ENCODE assay signal across 22 mouse cellular contexts in genomic region chr6:40634640-40635071, GRCm38 (mm10). TPM values are rescaled to one million over a fixed set of nuclear protein-coding genes. Genes with fewer than 3 reads are reported as not detected.
DNase-seq lines count a peak whose midpoint lies in the region; ATAC-seq and TF ChIP-seq lines count a peak whose summit lies in the region.
"Had no signal": no experiment of that assay in that cellular context is flagged by ENCODE, and none has a peak within 500 bp of the region (broad histone marks: within the 10 kb centered on the region; RNA-seq: fewer than 3 reads in every experiment).

No protein-coding gene starts in this region.

- TF ChIP-seq POLR2A in cerebellum, adult 2 months (IDR thresholded peaks at IDR 0.05; ENCODE audit: borderline replicate concordance, insufficient read depth, low read length) = no peak

- no peak overlapping the region for H3K4me3 ChIP-seq in forebrain, embryonic 16.5 days (replicated peaks; ENCODE audit: low read length)
- no peak overlapping the region for H3K4me3 ChIP-seq in forebrain, embryonic 12.5 days (replicated peaks)
- H3K4me3 ChIP-seq in intestine, embryonic 16.5 days (ENCODE audit: low read length) = peak overlapping the region; percentile 45
- no peak overlapping the region for H3K4me3 ChIP-seq in kidney, embryonic 16.5 days (ENCODE audit: low read length)
- no peak overlapping the region for H3K4me3 ChIP-seq in cerebellum, adult 2 months (replicated peaks; ENCODE audit: insufficient read depth, low read depth, low read length)
- H3K4me3 ChIP-seq: heart, embryonic 15.5 days; hindbrain, embryonic 13.5 days had no signal

- no peak overlapping the region for H3K4me2 ChIP-seq in forebrain, embryonic 16.5 days (ENCODE audit: low read length)
- no peak overlapping the region for H3K4me2 ChIP-seq in forebrain, embryonic 12.5 days
- peak overlapping the region; percentile 47 for H3K4me2 ChIP-seq in intestine, embryonic 16.5 days (ENCODE audit: low read depth, low read length)
- H3K4me2 ChIP-seq in kidney, embryonic 16.5 days (replicated peaks; ENCODE audit: low read depth, low read length) = no peak overlapping the region
- H3K4me2 ChIP-seq: heart, embryonic 15.5 days; hindbrain, embryonic 13.5 days; lung, embryonic 14.5 days had no signal

- peak; percentile 5 for DNase-seq in mesoderm, embryonic 11.5 days (ENCODE audit: low read depth, low spot score)
- no peak for DNase-seq in cerebellum, adult 2 months
- no peak for DNase-seq in cerebellum, adult 8-10 months
- DNase-seq: B cell, adult 2 months; cerebellum, adult 18-20 months; lung, embryonic 14.5 days; thymus, postnatal 36 days had no signal

- no peaks in the 10 kb centered on the region for H3K27me3 ChIP-seq in forebrain, embryonic 16.5 days (replicated peaks; ENCODE audit: control insufficient read depth, insufficient read depth, low read length)
- H3K27me3 ChIP-seq in forebrain, embryonic 12.5 days = no peaks in the 10 kb centered on the region
- no peaks in the 10 kb centered on the region for H3K27me3 ChIP-seq in intestine, embryonic 16.5 days (replicated peaks; ENCODE audit: control insufficient read depth, insufficient read depth, low read length)
- H3K27me3 ChIP-seq in kidney, embryonic 16.5 days (ENCODE audit: insufficient read depth, low read length) = no peaks in the 10 kb centered on the region
- H3K27me3 ChIP-seq in cerebellum, adult 2 months (ENCODE audit: control insufficient read depth, insufficient read depth, low read length) = no peaks in the 10 kb centered on the region
- H3K27me3 ChIP-seq: heart, embryonic 15.5 days; hindbrain, embryonic 13.5 days had no signal

- TF ChIP-seq CTCF in cerebellum, adult 2 months (IDR thresholded peaks at IDR 0.05; ENCODE audit: borderline replicate concordance, insufficient read depth, low read depth, low read length) = no peak

- 42% methylated on average over 1 of the region's 1 CpGs for WGBS in forebrain, embryonic 16.5 days
- 50% methylated on average over 1 of the region's 1 CpGs for WGBS in forebrain, embryonic 12.5 days
- WGBS in intestine, embryonic 16.5 days = 63% methylated on average over 1 of the region's 1 CpGs
- 69% methylated on average over 1 of the region's 1 CpGs for WGBS in kidney, embryonic 16.5 days
- 84% methylated on average over 1 of the region's 1 CpGs for WGBS in cerebellum, adult 2 months

- no peaks in the 10 kb centered on the region for H3K9me3 ChIP-seq in forebrain, embryonic 16.5 days (ENCODE audit: control insufficient read depth, low read length)
- no peaks in the 10 kb centered on the region for H3K9me3 ChIP-seq in forebrain, embryonic 12.5 days
- H3K9me3 ChIP-seq in intestine, embryonic 16.5 days (ENCODE audit: control insufficient read depth, low read length) = no peaks in the 10 kb centered on the region
- H3K9me3 ChIP-seq in kidney, embryonic 16.5 days (ENCODE audit: low read length) = no peaks in the 10 kb centered on the region
- H3K9me3 ChIP-seq: heart, embryonic 15.5 days; hindbrain, embryonic 13.5 days had no signal

- no peaks in the 10 kb centered on the region for H3K36me3 ChIP-seq in forebrain, embryonic 16.5 days (ENCODE audit: control insufficient read depth, insufficient read depth)
- no peaks in the 10 kb centered on the region for H3K36me3 ChIP-seq in forebrain, embryonic 12.5 days (replicated peaks)
- H3K36me3 ChIP-seq in intestine, embryonic 16.5 days (ENCODE audit: control insufficient read depth, insufficient read depth, low read length) = no peaks in the 10 kb centered on the region
- no peaks in the 10 kb centered on the region for H3K36me3 ChIP-seq in kidney, embryonic 16.5 days (ENCODE audit: insufficient read depth, low read length)
- H3K36me3 ChIP-seq: heart, embryonic 15.5 days; hindbrain, embryonic 13.5 days had no signal

- ATAC-seq in forebrain, embryonic 16.5 days = peak; percentile 36; the same call in 1 of the 2 replicates
- ATAC-seq in forebrain, embryonic 12.5 days (ENCODE audit: low FRiP score) = no peak
- ATAC-seq in intestine, embryonic 16.5 days = peak; percentile 80
- ATAC-seq in kidney, embryonic 16.5 days (ENCODE audit: low FRiP score, low TSS enrichment) = peak; percentile 73; the same call in 1 of the 2 replicates
- no peak for ATAC-seq in megakaryocyte progenitor cell, adult 5-6 weeks (replicated peaks; ENCODE audit: poor library complexity)
- ATAC-seq: midbrain, embryonic 16.5 days had no signal

- H3K4me1 ChIP-seq in forebrain, embryonic 16.5 days (replicated peaks; ENCODE audit: control insufficient read depth, insufficient read depth, low read length) = no peaks in the 10 kb centered on the region; the same call in 1 of the 2 replicates
- H3K4me1 ChIP-seq in forebrain, embryonic 12.5 days = no peaks in the 10 kb centered on the region
- no peaks in the 10 kb centered on the region for H3K4me1 ChIP-seq in intestine, embryonic 16.5 days (ENCODE audit: control insufficient read depth, insufficient read depth, low read length)
- no peaks in the 10 kb centered on the region for H3K4me1 ChIP-seq in kidney, embryonic 16.5 days (ENCODE audit: insufficient read depth, low read length)
- no peaks in the 10 kb centered on the region for H3K4me1 ChIP-seq in cerebellum, adult 2 months (ENCODE audit: control insufficient read depth, insufficient read depth, low read length)
- H3K4me1 ChIP-seq: heart, embryonic 15.5 days had no signal

- no peak overlapping the region for H3K27ac ChIP-seq in forebrain, embryonic 16.5 days (ENCODE audit: low read length)
- H3K27ac ChIP-seq in forebrain, embryonic 12.5 days = no peak overlapping the region
- peak overlapping the region; percentile 85 for H3K27ac ChIP-seq in intestine, embryonic 16.5 days (ENCODE audit: low read length)
- no peak overlapping the region for H3K27ac ChIP-seq in kidney, embryonic 16.5 days (ENCODE audit: low read length)
- no peak overlapping the region for H3K27ac ChIP-seq in cerebellum, adult 2 months (ENCODE audit: insufficient read depth, low read length)
- H3K27ac ChIP-seq: heart, embryonic 15.5 days; hindbrain, embryonic 13.5 days; macrophage had no signal

- no peak overlapping the region for H3K9ac ChIP-seq in forebrain, embryonic 16.5 days (replicated peaks; ENCODE audit: low read depth, low read length)
- no peak overlapping the region for H3K9ac ChIP-seq in forebrain, embryonic 12.5 days
- peak overlapping the region; percentile 54 for H3K9ac ChIP-seq in intestine, embryonic 16.5 days (ENCODE audit: low read depth, low read length)
- no peak overlapping the region for H3K9ac ChIP-seq in kidney, embryonic 16.5 days (replicated peaks; ENCODE audit: low read length)
- H3K9ac ChIP-seq: heart, embryonic 15.5 days; hindbrain, embryonic 13.5 days; lung, embryonic 14.5 days had no signal

RNA-seq across cellular contexts. Expression of gene Mgam, which starts 6.0 kb away (rescaled TPM):
- 0.05 TPM in 1 of 2 replicates, not detected in the other for polyA plus RNA-seq in forebrain, embryonic 16.5 days (2015; fragmentation: Nextera tagmentation; extraction: Ambion mirVana)
- polyA plus RNA-seq in forebrain, embryonic 12.5 days (2016; fragmentation: Nextera tagmentation; extraction: Ambion mirVana) = 0.03 TPM in 1 of 2 replicates, not detected in the other
- 35.4 and 46.0 TPM in 2 replicates for polyA plus RNA-seq in intestine, embryonic 16.5 days (2015; fragmentation: Nextera tagmentation; extraction: Ambion mirVana)
- 0.80 and 1.2 TPM in 2 replicates for polyA plus RNA-seq in kidney, embryonic 16.5 days (2015; fragmentation: Nextera tagmentation; extraction: Ambion mirVana)
- polyA plus RNA-seq in cerebellum, adult 2 months (2012; rRNA removed) = 0.08 TPM in 2 replicates
- total RNA-seq in megakaryocyte progenitor cell, adult 5-6 weeks (2015) = 35.6 and 43.9 TPM in 2 replicates
- 55.5 and 85.3 TPM in 2 replicates for total RNA-seq in megakaryocyte progenitor cell, adult 5-6 weeks (2017)
- total RNA-seq: layer of hippocampus, adult 18-20 months; left cerebral cortex, adult 18-20 months had no signal
- polyA plus RNA-seq: embryonic facial prominence, embryonic 11.5 days; limb, embryonic 11.5 days; midbrain, embryonic 16.5 days had no signal

RNA-seq across cellular contexts. Expression of gene Tas2r138, which starts 21.5 kb away (rescaled TPM):
- not detected in 2 replicates for polyA plus RNA-seq in forebrain, embryonic 16.5 days (2015; fragmentation: Nextera tagmentation; extraction: Ambion mirVana)
- polyA plus RNA-seq in forebrain, embryonic 12.5 days (2016; fragmentation: Nextera tagmentation; extraction: Ambion mirVana) = not detected in 2 replicates
- polyA plus RNA-seq in intestine, embryonic 16.5 days (2015; fragmentation: Nextera tagmentation; extraction: Ambion mirVana) = not detected in 2 replicates
- polyA plus RNA-seq in kidney, embryonic 16.5 days (2015; fragmentation: Nextera tagmentation; extraction: Ambion mirVana) = not detected in 2 replicates
- not detected in 2 replicates for polyA plus RNA-seq in cerebellum, adult 2 months (2012; rRNA removed)
- not detected in 2 replicates for total RNA-seq in megakaryocyte progenitor cell, adult 5-6 weeks (2015)
- not detected in 2 replicates for total RNA-seq in megakaryocyte progenitor cell, adult 5-6 weeks (2017)
- total RNA-seq: granulocyte monocyte progenitor cell, adult 5-6 weeks; layer of hippocampus, adult 18-20 months; left cerebral cortex, adult 18-20 months had no signal
- polyA plus RNA-seq: embryonic facial prominence, embryonic 11.5 days; heart, embryonic 15.5 days; hindbrain, embryonic 13.5 days; limb, embryonic 11.5 days; lung, embryonic 14.5 days; macrophage; midbrain, embryonic 16.5 days; testis, adult 2 months had no signal

RNA-seq across cellular contexts. Expression of gene Clec5a, which starts 49.0 kb away (rescaled TPM):
- polyA plus RNA-seq in forebrain, embryonic 16.5 days (2015; fragmentation: Nextera tagmentation; extraction: Ambion mirVana) = 0.41 and 0.65 TPM in 2 replicates
- polyA plus RNA-seq in forebrain, embryonic 12.5 days (2016; fragmentation: Nextera tagmentation; extraction: Ambion mirVana) = 0.29 and 0.52 TPM in 2 replicates
- polyA plus RNA-seq in intestine, embryonic 16.5 days (2015; fragmentation: Nextera tagmentation; extraction: Ambion mirVana) = 0.93 and 1.3 TPM in 2 replicates
- 0.30 and 0.31 TPM in 2 replicates for polyA plus RNA-seq in kidney, embryonic 16.5 days (2015; fragmentation: Nextera tagmentation; extraction: Ambion mirVana)
- polyA plus RNA-seq in cerebellum, adult 2 months (2012; rRNA removed) = 0.95 and 1.3 TPM in 2 replicates
- 90.9 and 108 TPM in 2 replicates for total RNA-seq in megakaryocyte progenitor cell, adult 5-6 weeks (2015)
- 113 and 138 TPM in 2 replicates for total RNA-seq in megakaryocyte progenitor cell, adult 5-6 weeks (2017)
- polyA plus RNA-seq: testis, adult 2 months had no signal

Comparison
In these comparisons a context has a peak if more than half of its experiments do, and no peak if none do; other contexts are left out.
1. ATAC-seq: peak in forebrain, embryonic 16.5 days (single experiment), intestine, embryonic 16.5 days (single experiment) and kidney, embryonic 16.5 days (single experiment); none in forebrain, embryonic 12.5 days (single experiment) and megakaryocyte progenitor cell, adult 5-6 weeks (single experiment).
2. RNA of gene Mgam, which starts 6.0 kb away (polyA plus RNA-seq): 35.4 to 46.0 TPM in intestine, embryonic 16.5 days; 0.80 to 1.2 TPM in kidney, embryonic 16.5 days, 0.08 TPM in cerebellum, adult 2 months, 0.03 TPM in forebrain, embryonic 12.5 days and 0.05 TPM in forebrain, embryonic 16.5 days; every median in the first group is over 10 times any median in the second.